Mouse (Mus musculus) forebrain, embryonic 14.5 days (tissue): ENCODE measurements around the gene Gpr162. TPM values are rescaled to one million over a fixed set of nuclear protein-coding genes. Genes with fewer than 3 reads are reported as not detected.

Source experiments
- polyA plus RNA-seq: library from polyadenylated mRNA; unstranded; fragments of >200 nt; fragmentation: Nextera tagmentation; extraction: Ambion mirVana; gene quantifications from 2 replicates; pipeline ENCODE4 v1.2.1, GENCODE M21; 2014

The Gpr162 gene
- polyA plus RNA-seq, 1 experiment from 2014 or later = 11.0 TPM

Other genes starting within 250 kb of the Gpr162 start
- 0.10 TPM in 1 of 2 replicates, not detected in the other for gene C1s2, start 227.9 kb downstream of the Gpr162 start, polyA plus RNA-seq
- gene Lpcat3, start 201.0 kb downstream of the Gpr162 start, polyA plus RNA-seq = 33.4 and 38.7 TPM in 2 replicates
- 166 and 186 TPM in 2 replicates for gene Emg1, start 151.8 kb downstream of the Gpr162 start, polyA plus RNA-seq
- gene Phb2, start 151.6 kb downstream of the Gpr162 start, polyA plus RNA-seq = 237 and 245 TPM in 2 replicates
- 4.7 TPM in 2 replicates for gene Ptpn6, start 125.3 kb downstream of the Gpr162 start, polyA plus RNA-seq
- 722 and 848 TPM in 2 replicates for gene Grcc10, start 122.6 kb downstream of the Gpr162 start, polyA plus RNA-seq
- not detected in 2 replicates for gene Gm45234, start 108.0 kb downstream of the Gpr162 start, polyA plus RNA-seq
- gene Atn1, start 107.5 kb downstream of the Gpr162 start, polyA plus RNA-seq = 12.2 and 16.6 TPM in 2 replicates
- gene Eno2, start 94.3 kb downstream of the Gpr162 start, polyA plus RNA-seq = 34.6 and 49.5 TPM in 2 replicates
- gene Lrrc23, start 84.3 kb downstream of the Gpr162 start, polyA plus RNA-seq = 3.4 and 3.5 TPM in 2 replicates
- 4.7 and 5.3 TPM in 2 replicates for gene Spsb2, start 55.3 kb downstream of the Gpr162 start, polyA plus RNA-seq
- gene Tpi1, start 49.7 kb downstream of the Gpr162 start, polyA plus RNA-seq = 417 and 461 TPM in 2 replicates
- gene Usp5, start 34.5 kb downstream of the Gpr162 start, polyA plus RNA-seq = 154 and 174 TPM in 2 replicates
- gene Cdca3, start 34.4 kb downstream of the Gpr162 start, polyA plus RNA-seq = 107 and 139 TPM in 2 replicates
- 0.54 and 0.89 TPM in 2 replicates for gene Gnb3, start 23.7 kb downstream of the Gpr162 start, polyA plus RNA-seq
- gene P3h3, start 6.2 kb downstream of the Gpr162 start, polyA plus RNA-seq = 6.2 and 10.1 TPM in 2 replicates
- 0.29 and 0.38 TPM in 2 replicates for gene Cd4, start 24.2 kb upstream of the Gpr162 start, polyA plus RNA-seq
- 1.2 and 2.7 TPM in 2 replicates for gene Lag3, start 47.7 kb upstream of the Gpr162 start, polyA plus RNA-seq
- 479 and 481 TPM in 2 replicates for gene Ptms, start 56.1 kb upstream of the Gpr162 start, polyA plus RNA-seq
- gene Mlf2, start 67.4 kb upstream of the Gpr162 start, polyA plus RNA-seq = 470 and 520 TPM in 2 replicates
- gene Cops7a, start 101.6 kb upstream of the Gpr162 start, polyA plus RNA-seq = 96.5 and 105 TPM in 2 replicates
- gene Pianp, start 132.7 kb upstream of the Gpr162 start, polyA plus RNA-seq = 22.6 and 28.0 TPM in 2 replicates
- gene Zfp384, start 145.2 kb upstream of the Gpr162 start, polyA plus RNA-seq = 8.4 and 9.8 TPM in 2 replicates
- 178 and 181 TPM in 2 replicates for gene Ing4, start 175.8 kb upstream of the Gpr162 start, polyA plus RNA-seq
- 10.2 and 14.8 TPM in 2 replicates for gene Acrbp, start 185.7 kb upstream of the Gpr162 start, polyA plus RNA-seq
- gene Lpar5, start 203.9 kb upstream of the Gpr162 start, polyA plus RNA-seq = 0.21 and 0.81 TPM in 2 replicates
- gene Chd4, start 232.0 kb upstream of the Gpr162 start, polyA plus RNA-seq = 61.1 and 66.1 TPM in 2 replicates